Mouse (Mus musculus) heart, embryonic 10.5 days (tissue): ENCODE results near the gene Hist1h2ad. TPM values are rescaled to one million over a fixed set of nuclear protein-coding genes. Genes with fewer than 3 reads are reported as not detected.
"Not testable (repeated sequence)": the region's sequence is repeated elsewhere in the genome, so short reads cannot be mapped to it uniquely, and the experiment has no call there.

Experiments
- DNase-seq: peaks from one replicate; pipeline ENCODE4 v3.0.0-alpha.2; 2017; ENCODE audit warnings: low spot score
- H3K27ac ChIP-seq: fragments of 300-500 bp; sonication (generic); 2 replicates; pipeline ENCODE4 v1.5.1; 2016; ENCODE audit warnings: mild to moderate bottlenecking
- H3K27me3 ChIP-seq: fragments of 300-500 bp; sonication (generic); 2 replicates; pipeline ENCODE4 v1.6.1; 2016; ENCODE audit warnings: mild to moderate bottlenecking; ENCODE audit not compliant: poor library complexity, insufficient read depth, severe bottlenecking
- H3K36me3 ChIP-seq: fragments of 300-500 bp; sonication (generic); 2 replicates; pipeline ENCODE4 v1.6.1; 2016; ENCODE audit warnings: mild to moderate bottlenecking, moderate library complexity
- H3K4me1 ChIP-seq: fragments of 300-500 bp; sonication (generic); 2 replicates; pipeline ENCODE4 v1.6.1; 2016; ENCODE audit warnings: mild to moderate bottlenecking
- H3K4me3 ChIP-seq: fragments of 300-500 bp; sonication (generic); 2 replicates; pipeline ENCODE4 v1.5.1; 2016; ENCODE audit warnings: mild to moderate bottlenecking, moderate library complexity
- H3K9me3 ChIP-seq: fragments of 300-500 bp; sonication (generic); 2 replicates; pipeline ENCODE4 v1.6.1; 2016; ENCODE audit warnings: mild to moderate bottlenecking, moderate library complexity
- WGBS: fragments of 180-500 bp; shearing (Covaris S2); methylation state at CpG from one replicate; pipeline ENCODE4 v1.1.7; 2016; 5-methylcytosine and 5-hydroxymethylcytosine counted together
- polyA plus RNA-seq: library from polyadenylated mRNA; unstranded; fragments of >200 nt; fragmentation: Nextera tagmentation; extraction: Ambion mirVana; gene quantifications from 2 replicates; pipeline ENCODE4 v1.2.1, GENCODE M21; 2016

Hist1h2ad gene
- polyA plus RNA-seq, result 0.54 and 1.1 TPM in 2 replicates

- H3K27me3 ChIP-seq, H3K9me3 ChIP-seq, H3K36me3 ChIP-seq, H3K4me1 ChIP-seq: not testable (repeated sequence)
- H3K27ac ChIP-seq, result peak within 1 kb of the TSS; percentile 87
- peak; percentile 97 for DNase-seq
- peak within 1 kb of the TSS; percentile 59 for H3K4me3 ChIP-seq
- under 1% methylated on average over 42 of the region's 42 CpGs for WGBS
Observed at GRCm38 (mm10) chr13:23573898-23574524, at the start of gene Hist1h2ad, which contains the start of gene Hist1h2bf. Gene Hist1h2ad, plus strand, starts transcription at chr13:23574381. Gene Hist1h2bf, minus strand, starts transcription at chr13:23574196.

DNA sequence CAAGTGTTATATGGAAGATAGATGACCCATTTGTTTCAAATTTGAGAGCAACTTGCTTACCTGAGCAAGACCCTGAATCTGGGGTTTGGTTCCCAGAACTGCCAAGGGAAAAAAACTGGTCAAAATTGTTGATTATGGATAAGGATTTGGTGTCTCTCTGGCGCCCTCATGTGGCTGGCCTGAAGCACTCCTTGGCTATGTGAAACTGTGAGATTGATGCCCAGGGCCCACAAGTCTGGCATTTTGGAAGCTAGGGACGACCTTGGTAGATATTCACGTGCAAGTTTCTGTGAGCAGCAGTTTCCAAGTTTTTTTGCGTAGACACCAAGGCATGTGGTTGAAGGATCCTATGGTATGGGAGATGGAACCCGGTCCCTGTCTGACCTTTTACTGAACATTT is 49.5 kb upstream of the Hist1h2ad start:
- DNase-seq, result peak; percentile 91
- Histone ChIP-seq H3K4me3 (peak overlapping the region; percentile 18; the same call in 1 of the 2 replicates), H3K36me3 (no peaks in the 10 kb centered on the region), H3K9me3 (no peaks in the 10 kb centered on the region), H3K4me1 (peaks cover 3% of the 10 kb centered on the region; the same call in 1 of the 2 replicates), H3K27ac (no peak overlapping the region), H3K27me3 (no peaks in the 10 kb centered on the region)
- WGBS, result 11% methylated on average over 5 of the region's 5 CpGs

GRCm38 (mm10) chr13:23525901-23526300 is 48.3 kb upstream of the Hist1h2ad start:
- Histone ChIP-seq H3K9me3 (no peaks in the 10 kb centered on the region), H3K4me1 (peaks cover 3% of the 10 kb centered on the region; the same call in 1 of the 2 replicates), H3K27me3 (no peaks in the 10 kb centered on the region), H3K27ac (no peak overlapping the region), H3K36me3 (no peaks in the 10 kb centered on the region), H3K4me3 (peak overlapping the region; percentile 59)
- DNase-seq, result no peak
- WGBS, result under 1% methylated on average over 10 of the region's 10 CpGs

DNA sequence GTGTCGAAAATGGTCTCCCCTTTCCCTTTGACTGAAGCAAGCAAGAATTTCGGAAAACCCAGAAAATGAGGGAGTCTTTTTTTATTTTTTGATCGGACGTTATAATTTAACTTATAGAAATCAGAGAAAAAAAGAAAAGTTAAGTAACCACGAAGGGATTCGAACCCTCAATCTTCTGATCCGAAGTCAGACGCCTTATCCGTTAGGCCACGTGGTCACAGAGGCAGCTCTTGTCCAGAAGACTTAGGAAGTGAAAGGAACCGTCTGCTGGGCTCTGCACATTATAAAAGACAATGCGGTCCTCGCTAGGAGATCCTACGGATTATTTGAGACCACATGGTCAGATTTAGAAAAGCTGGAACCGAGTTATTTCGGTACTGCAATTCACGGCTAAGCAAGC is 47.9 kb upstream of the Hist1h2ad start:
- WGBS, result under 1% methylated on average over 17 of the region's 17 CpGs
- Histone ChIP-seq H3K36me3 (no peaks in the 10 kb centered on the region), H3K4me3 (peak overlapping the region; percentile 59), H3K27ac (peak overlapping the region; percentile 72; the same call in 1 of the 2 replicates), H3K27me3 (no peaks in the 10 kb centered on the region), H3K9me3 (no peaks in the 10 kb centered on the region), H3K4me1 (peaks cover 3% of the 10 kb centered on the region; the same call in 1 of the 2 replicates)
- peak; percentile 91 for DNase-seq

DNA sequence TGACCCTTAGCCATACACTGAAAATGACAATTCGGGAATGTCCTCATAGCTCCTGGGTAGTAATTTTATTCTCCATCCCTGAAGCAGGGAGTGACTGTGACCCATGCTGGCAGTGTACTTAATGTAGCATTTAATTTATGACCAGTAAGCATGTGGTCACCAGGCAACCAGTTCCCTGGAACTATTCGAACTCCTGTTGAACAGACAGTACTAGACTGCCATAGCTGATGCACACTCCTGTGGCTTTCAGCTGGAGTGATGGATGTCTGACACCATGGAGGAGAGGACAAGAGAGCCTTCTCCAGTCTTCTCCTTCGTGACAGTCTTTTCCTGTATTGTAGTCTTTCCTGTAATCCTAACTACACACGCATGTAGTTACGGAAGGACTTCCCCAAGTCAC is 45.2 kb upstream of the Hist1h2ad start:
- peak overlapping the region; percentile 59; the same call in 1 of the 2 replicates for H3K27ac ChIP-seq
- H3K36me3 ChIP-seq, result no peaks in the 10 kb centered on the region
- 88% methylated on average over 5 of the region's 5 CpGs for WGBS
- DNase-seq, result no peak
- peaks cover 15% of the 10 kb centered on the region for H3K4me1 ChIP-seq
- no peaks in the 10 kb centered on the region for H3K27me3 ChIP-seq
- no peaks in the 10 kb centered on the region for H3K9me3 ChIP-seq
- peak overlapping the region; percentile 18; the same call in 1 of the 2 replicates for H3K4me3 ChIP-seq

DNA sequence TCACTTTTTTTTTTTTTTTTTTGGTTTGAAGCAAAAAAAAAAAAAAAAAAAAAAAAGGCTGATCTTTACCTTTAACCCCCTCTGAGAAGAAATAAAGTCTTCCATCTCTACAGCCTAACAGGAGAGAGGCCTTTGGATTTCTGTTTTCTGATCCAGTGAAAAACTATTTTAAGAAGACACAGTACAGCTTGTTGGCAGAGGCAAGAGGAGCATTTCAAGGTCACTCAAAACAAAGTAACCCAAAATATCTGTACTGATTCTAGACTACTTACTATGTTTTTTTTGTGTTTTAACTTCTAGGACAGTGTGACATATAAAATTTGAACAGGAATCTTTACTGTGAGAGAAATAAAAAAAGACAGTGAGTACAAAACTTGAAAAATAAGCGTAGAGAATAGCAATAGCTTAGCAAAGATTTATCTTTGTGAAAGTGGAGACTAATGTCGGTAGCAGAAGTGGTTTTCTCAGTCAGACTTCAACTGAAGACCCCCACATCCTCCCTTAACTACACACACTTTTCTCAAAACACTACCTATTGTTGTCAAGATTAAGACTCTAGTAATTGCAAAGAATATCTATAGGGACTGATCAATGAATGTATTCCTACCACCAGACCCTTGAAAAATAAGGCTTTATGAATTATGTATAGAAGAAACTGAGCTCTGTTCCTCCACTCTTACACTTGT is 44.6 kb upstream of the Hist1h2ad start:
- 32% methylated on average over 2 of the region's 2 CpGs for WGBS
- Histone ChIP-seq H3K27me3 (no peaks in the 10 kb centered on the region), H3K36me3 (no peaks in the 10 kb centered on the region), H3K27ac (peak overlapping the region; percentile 95), H3K4me3 (peak overlapping the region; percentile 67), H3K9me3 (no peaks in the 10 kb centered on the region), H3K4me1 (peaks cover 18% of the 10 kb centered on the region)
- DNase-seq, result no peak

DNA sequence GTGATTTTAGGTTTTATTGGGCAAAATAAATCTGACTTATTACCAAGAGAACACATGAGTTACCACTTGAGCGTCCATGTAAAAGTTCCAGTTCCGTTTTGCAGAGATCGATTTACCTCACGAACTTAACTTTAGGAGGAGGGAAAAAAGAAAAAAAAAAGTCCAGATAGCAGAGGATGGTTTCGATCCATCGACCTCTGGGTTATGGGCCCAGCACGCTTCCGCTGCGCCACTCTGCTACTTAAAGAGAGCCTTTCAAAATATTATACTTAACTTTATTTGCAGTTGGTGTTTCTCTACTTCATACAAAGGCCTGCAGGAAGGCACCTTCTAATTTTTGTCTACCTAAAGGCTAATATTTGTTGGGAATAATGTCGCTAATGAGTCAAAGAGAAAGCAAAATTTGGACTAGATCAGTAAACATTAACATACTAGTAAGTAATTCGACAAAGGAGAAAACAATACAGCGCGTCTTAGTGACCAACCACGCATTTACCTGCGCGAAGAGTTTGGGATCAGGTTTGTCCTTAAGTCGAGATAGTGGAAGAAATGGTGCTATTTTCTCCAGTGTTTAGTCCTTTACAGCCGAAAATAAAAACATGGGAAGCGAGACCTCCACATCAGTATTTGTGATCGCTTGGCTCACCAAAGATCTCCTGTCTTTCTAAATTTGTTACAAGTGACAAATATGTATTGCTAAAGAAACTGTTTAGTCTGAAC is 43.8 kb upstream of the Hist1h2ad start:
- H3K4me3 ChIP-seq, result peak overlapping the region; percentile 67
- under 1% methylated on average over 20 of the region's 20 CpGs for WGBS

DNA sequence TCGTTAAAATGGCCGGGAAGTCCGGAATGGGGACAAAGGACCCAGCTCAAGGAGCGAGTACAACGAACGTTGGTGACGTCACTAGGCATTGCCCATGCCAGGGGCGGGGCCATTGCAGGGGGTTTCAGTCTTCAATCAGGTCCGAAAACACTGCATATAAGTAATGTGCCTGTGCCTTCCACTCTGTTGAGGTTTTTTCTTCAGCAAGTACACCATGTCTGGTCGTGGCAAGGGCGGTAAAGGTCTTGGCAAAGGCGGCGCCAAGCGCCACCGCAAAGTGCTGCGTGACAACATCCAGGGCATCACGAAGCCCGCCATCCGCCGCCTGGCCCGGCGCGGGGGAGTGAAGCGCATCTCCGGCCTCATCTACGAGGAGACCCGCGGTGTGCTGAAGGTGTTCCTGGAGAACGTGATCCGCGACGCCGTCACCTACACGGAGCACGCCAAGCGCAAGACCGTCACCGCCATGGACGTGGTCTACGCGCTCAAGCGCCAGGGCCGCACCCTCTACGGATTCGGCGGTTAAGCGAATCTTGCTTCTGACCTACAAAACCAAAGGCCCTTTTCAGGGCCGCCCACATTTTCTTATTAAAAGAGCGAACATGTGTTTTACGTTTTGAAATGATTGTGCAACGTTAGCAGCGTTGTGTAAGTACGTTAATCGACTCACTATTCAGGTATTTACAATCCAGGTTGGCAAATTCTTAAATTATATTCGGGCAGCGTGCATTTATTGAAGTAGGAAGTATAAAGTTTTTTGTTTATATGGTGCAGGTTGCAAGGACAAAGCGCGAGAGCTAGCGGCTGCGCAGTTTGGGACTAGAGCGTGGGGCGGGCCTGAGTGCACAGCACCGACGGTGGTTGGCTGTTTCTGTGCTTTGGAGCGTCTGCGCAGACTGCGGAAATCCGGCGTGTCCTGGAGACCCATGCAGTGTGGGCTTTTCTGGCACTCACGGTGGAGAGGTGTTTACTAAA is 43.0 kb upstream of the Hist1h2ad start, which contains the start of gene Hist1h4h:
Gene Hist1h4h, plus strand, starts transcription at position 150 of the 975 bp plus-strand sequence.
- H3K4me1 ChIP-seq, result peaks cover 21% of the 10 kb centered on the region
- peak within 1 kb of the TSS; percentile 95 for H3K27ac ChIP-seq
- H3K4me3 ChIP-seq, result peak within 1 kb of the TSS; percentile 67
- DNase-seq, result peak; percentile 98
- no peaks in the 10 kb centered on the region for H3K36me3 ChIP-seq
- under 1% methylated on average over 63 of the region's 70 CpGs for WGBS
- H3K9me3 ChIP-seq, result no peaks in the 10 kb centered on the region
- H3K27me3 ChIP-seq, result no peaks in the 10 kb centered on the region

More for the DNA sequence above, 43.8 kb upstream of the Hist1h2ad start:
- DNase-seq, result no peak
- Histone ChIP-seq H3K27ac (peak overlapping the region; percentile 95), H3K9me3 (no peaks in the 10 kb centered on the region), H3K27me3 (no peaks in the 10 kb centered on the region), H3K4me1 (peaks cover 20% of the 10 kb centered on the region), H3K36me3 (no peaks in the 10 kb centered on the region)

- H3K4me3 ChIP-seq, result peak overlapping the region; percentile 67
- 27% methylated on average over 9 of the region's 9 CpGs for WGBS
- DNase-seq, result no peak
Observed at GRCm38 (mm10) chr13:23532262-23533075, 41.7 kb upstream of the Hist1h2ad start.

DNA sequence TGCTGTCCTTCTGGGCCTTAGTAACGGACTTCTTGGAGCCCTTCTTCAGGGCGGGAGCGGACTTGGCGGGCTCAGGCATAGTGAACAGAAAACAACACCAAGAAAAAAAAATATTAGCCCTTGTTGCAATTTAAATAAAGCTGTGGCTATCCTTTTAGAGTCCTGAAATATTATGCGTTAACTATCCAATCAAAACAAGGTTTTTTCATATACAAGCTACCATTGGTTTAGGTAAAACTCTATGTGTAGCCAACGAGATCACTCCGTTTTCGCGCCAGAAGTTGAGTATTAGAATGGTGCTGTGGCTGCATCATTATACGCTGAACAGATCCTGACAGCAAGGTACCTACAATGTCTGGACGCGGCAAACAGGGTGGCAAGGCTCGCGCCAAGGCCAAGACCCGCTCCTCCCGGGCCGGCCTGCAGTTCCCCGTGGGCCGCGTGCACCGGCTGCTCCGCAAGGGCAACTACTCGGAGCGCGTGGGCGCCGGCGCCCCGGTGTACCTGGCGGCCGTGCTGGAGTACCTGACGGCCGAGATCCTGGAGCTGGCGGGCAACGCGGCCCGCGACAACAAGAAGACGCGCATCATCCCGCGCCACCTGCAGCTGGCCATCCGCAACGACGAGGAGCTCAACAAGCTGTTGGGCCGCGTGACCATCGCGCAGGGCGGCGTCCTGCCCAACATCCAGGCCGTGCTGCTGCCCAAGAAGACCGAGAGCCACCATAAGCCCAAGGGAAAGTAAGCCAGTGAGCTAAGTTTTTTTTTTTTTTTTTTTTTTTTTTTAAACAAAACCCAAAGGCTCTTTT is 40.4 kb upstream of the Hist1h2ad start, which contains the start of gene Hist1h2af:
Gene Hist1h2af, plus strand, starts transcription at position 347 of the 808 bp plus-strand sequence.
- DNase-seq, result peak; percentile 94
- peak within 1 kb of the TSS; percentile 95 for H3K27ac ChIP-seq
- H3K36me3 ChIP-seq, H3K27me3 ChIP-seq, H3K9me3 ChIP-seq: not testable (repeated sequence)
- H3K4me3 ChIP-seq, result peak within 1 kb of the TSS; percentile 67
- WGBS, result 1% methylated on average over 26 of the region's 53 CpGs
- H3K4me1 ChIP-seq, result peaks cover 32% of the 10 kb centered on the region

More at GRCm38 (mm10) chr13:23532262-23533075, 41.7 kb upstream of the Hist1h2ad start:
- Histone ChIP-seq H3K27ac (peak overlapping the region; percentile 95), H3K9me3 (no peaks in the 10 kb centered on the region), H3K4me1 (peaks cover 32% of the 10 kb centered on the region), H3K36me3 (no peaks in the 10 kb centered on the region), H3K27me3 (no peaks in the 10 kb centered on the region)
